Mouse (Mus musculus): ENCODE results near the gene Cap2. TPM values are rescaled to one million over a fixed set of nuclear protein-coding genes. Genes with fewer than 3 reads are reported as not detected.

Cap2 gene
- total and polyA plus RNA-seq, 3 experiments = 14.8 to 120 (median 22.3) TPM

DNA sequence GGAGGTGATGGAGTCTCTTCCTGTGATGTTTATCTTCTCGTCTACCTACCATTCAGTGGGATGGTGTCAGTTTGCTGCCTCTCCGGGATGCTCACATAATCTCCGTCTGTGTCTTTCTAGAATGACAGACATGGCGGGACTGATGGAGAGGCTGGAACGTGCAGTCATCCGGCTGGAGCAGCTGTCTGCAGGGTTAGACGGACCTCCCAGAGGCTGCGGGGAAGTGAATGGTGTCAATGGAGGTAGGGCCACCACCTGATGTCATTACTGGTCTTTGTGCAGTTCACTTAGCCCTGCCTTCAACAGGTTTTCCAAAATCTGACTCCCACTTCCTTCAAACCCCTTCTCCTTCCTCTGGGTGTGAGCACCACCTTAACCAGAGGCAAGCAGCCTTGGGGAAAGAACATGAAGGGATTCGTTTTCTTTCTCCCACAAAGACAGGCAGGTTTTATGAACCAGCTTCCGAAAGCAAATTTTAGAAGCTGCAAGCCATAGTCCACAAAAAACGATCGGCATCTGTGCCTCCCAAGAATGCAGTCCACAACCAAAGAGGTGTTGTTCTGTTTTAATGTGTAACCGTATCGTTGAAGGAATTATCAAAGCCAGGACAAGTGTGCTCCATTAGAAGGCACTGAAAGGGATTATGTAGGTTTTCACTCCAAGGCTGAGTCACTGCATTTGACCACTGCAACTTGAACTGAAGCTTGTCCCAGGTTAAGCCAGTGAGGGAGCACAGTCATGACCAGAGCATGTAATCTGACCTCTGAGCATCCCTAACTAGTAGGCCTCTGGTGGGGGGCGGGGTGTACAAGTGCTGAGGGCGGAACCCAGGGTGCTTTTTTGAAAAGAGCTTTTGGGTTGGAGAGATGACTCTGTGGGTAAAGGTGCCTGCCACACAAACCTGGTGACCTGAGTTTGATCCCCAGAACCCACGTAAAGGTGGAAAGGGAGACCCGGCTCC is 23.9 kb downstream of the Cap2 start:
- H3K79me2 ChIP-seq (ENCODE audit: control insufficient read depth, insufficient read depth, low read length, poor library complexity) = no peaks in the 10 kb centered on the region
- H3K9me3 ChIP-seq (replicated peaks; ENCODE audit: insufficient read depth, low read length) = no peaks in the 10 kb centered on the region
- no peak overlapping the region for H3K4me3 ChIP-seq (ENCODE audit: control insufficient read depth in 1 of 2, insufficient read depth in 1 of 2, low read depth in 2 of 2, low read length in 2 of 2)
- no peak for DNase-seq (ENCODE audit: low read depth, low spot score)
- H3K27me3 ChIP-seq (ENCODE audit: control insufficient read depth in 1 of 2, insufficient read depth in 2 of 2, low read length in 2 of 2) = no peaks in the 10 kb centered on the region
- H3K27ac ChIP-seq (ENCODE audit: control insufficient read depth, low read depth, low read length) = no peak overlapping the region
- TF ChIP-seq JUND (IDR thresholded peaks at IDR 0.05; ENCODE audit: low read depth, low read length) = no peak
- TF ChIP-seq ETS1 (IDR thresholded peaks at IDR 0.05; ENCODE audit: low read depth, low read length) = no peak
- TF ChIP-seq CHD1 (IDR thresholded peaks at IDR 0.05; ENCODE audit: low read depth, low read length) = no peak
- no peak for TF ChIP-seq POLR2AphosphoS5 (IDR thresholded peaks at IDR 0.05; ENCODE audit: borderline replicate concordance, low read depth, low read length)
- TF ChIP-seq MAZ (IDR thresholded peaks at IDR 0.05; ENCODE audit: low read depth, low read length) = no peak
- TF ChIP-seq BHLHE40 (IDR thresholded peaks at IDR 0.05; ENCODE audit: borderline replicate concordance, low read depth, low read length) = no peak
- TF ChIP-seq ZC3H11A (IDR thresholded peaks at IDR 0.05; ENCODE audit: low read depth, low read length) = no peak
- TF ChIP-seq UBTF (IDR thresholded peaks at IDR 0.05; ENCODE audit: borderline replicate concordance, insufficient read depth, low read depth, low read length) = no peak
- TF ChIP-seq GATA1 (IDR thresholded peaks at IDR 0.05; ENCODE audit: low read depth, low read length) = no peak
- no peak for TF ChIP-seq E2F4 (IDR thresholded peaks at IDR 0.05; ENCODE audit: borderline replicate concordance, low read depth, low read length)
- no peak for TF ChIP-seq MYB (IDR thresholded peaks at IDR 0.05; ENCODE audit: low read depth, low read length)
- TF ChIP-seq NELFE (IDR thresholded peaks at IDR 0.05; ENCODE audit: low read depth, low read length) = no peak
- TF ChIP-seq USF2 (IDR thresholded peaks at IDR 0.05; ENCODE audit: borderline replicate concordance in 1 of 2, insufficient read depth in 1 of 2, low read depth in 1 of 2, low read length in 2 of 2) = no peak
- TF ChIP-seq USF1 (IDR thresholded peaks at IDR 0.05; ENCODE audit: low read depth, low read length) = no peak
- no peak for TF ChIP-seq MAX (IDR thresholded peaks at IDR 0.05; ENCODE audit: low read length)
- H3K9ac ChIP-seq (ENCODE audit: control insufficient read depth, low read depth, low read length, poor library complexity, severe bottlenecking) = no peak overlapping the region
- H3K36me3 ChIP-seq (ENCODE audit: control insufficient read depth in 1 of 2, insufficient read depth in 2 of 2, low read length in 2 of 2) = peaks cover 0 to 8% of the 10 kb centered on the region in 2 experiments; a peak in 2 of 4 replicates
- peaks cover 5 to 10% of the 10 kb centered on the region in 2 experiments for H3K4me1 ChIP-seq (ENCODE audit: control insufficient read depth in 1 of 2, insufficient read depth in 2 of 2, low read length in 2 of 2)

DNA sequence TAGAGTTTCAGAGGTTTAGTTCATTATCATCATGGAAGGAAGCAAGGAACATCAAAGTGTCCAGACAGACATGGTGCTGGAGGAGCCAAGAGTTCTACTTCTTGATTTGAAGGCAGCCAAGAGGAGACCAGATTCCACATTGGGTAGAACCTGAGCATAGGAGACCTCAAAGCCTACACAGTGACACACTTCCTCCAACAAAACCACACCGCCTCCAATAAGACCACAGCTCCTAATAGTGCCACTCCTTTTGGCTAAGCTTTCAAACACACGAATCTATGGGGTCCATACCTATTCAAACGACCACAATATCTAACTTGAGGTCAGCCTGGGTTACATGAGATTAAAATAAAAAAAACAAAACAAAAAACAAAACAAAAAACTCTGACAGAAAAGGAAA is 25.0 kb downstream of the Cap2 start:
- H3K79me2 ChIP-seq (ENCODE audit: control insufficient read depth, insufficient read depth, low read length, poor library complexity) = no peaks in the 10 kb centered on the region
- no peaks in the 10 kb centered on the region; a peak in 1 of 4 replicates for H3K36me3 ChIP-seq (ENCODE audit: control insufficient read depth in 1 of 2, insufficient read depth in 2 of 2, low read length in 2 of 2)
- H3K9me3 ChIP-seq (replicated peaks; ENCODE audit: insufficient read depth, low read length) = no peaks in the 10 kb centered on the region
- peaks cover 0 to 2% of the 10 kb centered on the region in 2 experiments; a peak in 1 of 4 replicates for H3K4me1 ChIP-seq (ENCODE audit: control insufficient read depth in 1 of 2, insufficient read depth in 2 of 2, low read length in 2 of 2)
- H3K4me3 ChIP-seq (ENCODE audit: control insufficient read depth in 1 of 2, insufficient read depth in 1 of 2, low read depth in 2 of 2, low read length in 2 of 2) = no peak overlapping the region
- no peak for DNase-seq (ENCODE audit: low read depth, low spot score)
- H3K9ac ChIP-seq (ENCODE audit: control insufficient read depth, low read depth, low read length, poor library complexity, severe bottlenecking) = no peak overlapping the region
- H3K27me3 ChIP-seq (ENCODE audit: control insufficient read depth in 1 of 2, insufficient read depth in 2 of 2, low read length in 2 of 2) = no peaks in the 10 kb centered on the region
- no peak overlapping the region for H3K27ac ChIP-seq (ENCODE audit: control insufficient read depth, low read depth, low read length)
- TF ChIP-seq CHD1 (IDR thresholded peaks at IDR 0.05; ENCODE audit: low read depth, low read length) (no peak), MXI1 (IDR thresholded peaks at IDR 0.05; ENCODE audit: low read depth, low read length) (no peak), SIN3A (IDR thresholded peaks at IDR 0.05; ENCODE audit: low read length) (no peak), MYB (IDR thresholded peaks at IDR 0.05; ENCODE audit: low read depth, low read length) (no peak), TBP (IDR thresholded peaks at IDR 0.05; ENCODE audit: low read depth, low read length) (no peak), ETS1 (IDR thresholded peaks at IDR 0.05; ENCODE audit: low read depth, low read length) (no peak), POLR2A (IDR thresholded peaks at IDR 0.05; ENCODE audit: control insufficient read depth in 1 of 2, insufficient read depth in 1 of 2, low read depth in 1 of 2, low read length in 2 of 2, poor library complexity in 1 of 2) (no peak), MEF2A (IDR thresholded peaks at IDR 0.05; ENCODE audit: extremely low read depth, insufficient replicate concordance, low read depth, low read length, poor library complexity, severe bottlenecking) (no peak), JUND (IDR thresholded peaks at IDR 0.05; ENCODE audit: low read depth, low read length) (no peak), BHLHE40 (IDR thresholded peaks at IDR 0.05; ENCODE audit: borderline replicate concordance, low read depth, low read length) (no peak), ZC3H11A (IDR thresholded peaks at IDR 0.05; ENCODE audit: low read depth, low read length) (no peak), UBTF (IDR thresholded peaks at IDR 0.05; ENCODE audit: borderline replicate concordance, insufficient read depth, low read depth, low read length) (no peak), GATA1 (IDR thresholded peaks at IDR 0.05; ENCODE audit: low read depth, low read length) (no peak)
